In the genomic region with DNA sequence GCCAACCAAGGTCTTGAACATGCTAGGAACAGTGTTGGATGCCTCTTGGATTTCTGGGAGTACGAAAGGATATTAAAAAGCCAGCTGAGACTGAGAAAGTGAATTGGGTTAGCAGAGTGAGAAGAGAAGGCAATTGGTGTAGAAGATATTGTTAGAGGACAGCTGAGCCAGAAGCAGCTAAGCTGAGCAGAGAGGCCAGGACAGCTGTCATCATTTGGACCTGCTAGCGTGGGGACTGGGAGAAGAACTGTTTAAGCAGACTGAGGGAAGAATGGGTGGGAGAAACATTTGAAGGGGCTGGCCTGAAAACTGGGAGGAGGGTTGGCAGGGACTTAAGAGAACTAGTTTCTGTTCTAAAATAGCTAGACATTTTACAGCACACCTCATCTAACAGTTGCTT, we compare ENCODE assay signal across 22 mouse cellular contexts. TPM values are rescaled to one million over a fixed set of nuclear protein-coding genes. Genes with fewer than 3 reads are reported as not detected.
DNase-seq lines count a peak whose midpoint lies in the region; TF ChIP-seq lines count a peak whose summit lies in the region.
"Had no signal": no experiment of that assay in that cellular context is flagged by ENCODE, and none has a peak within 500 bp of the region (broad histone marks: within the 10 kb centered on the region; RNA-seq: fewer than 3 reads in every experiment).

No protein-coding gene starts in this region.

- no peak overlapping the region for H3K4me2 ChIP-seq in myocyte (ENCODE audit: low read depth)
- H3K4me2 ChIP-seq: forebrain, embryonic 13.5 days; heart, embryonic 13.5 days; hindbrain, embryonic 12.5 days; hindbrain, embryonic 15.5 days had no signal

- peak; percentile 58 for DNase-seq in heart, adult 11 months
- DNase-seq in heart, postnatal 25 days (ENCODE audit: low spot score) = no peak
- peak; percentile 30 for DNase-seq in layer of hippocampus, adult 9-11 months
- DNase-seq in layer of hippocampus, adult 8-10 months (ENCODE audit: low spot score in 2 of 2) = no peak
- no peak for DNase-seq in urinary bladder, postnatal 4 days (ENCODE audit: low spot score in 2 of 2)
- DNase-seq: adrenal gland, postnatal 10 days; B cell, adult 2 months; cerebellum, adult 18-20 months; cerebellum, adult 9-10 months; cerebellum, postnatal 14 days; gastrocnemius, postnatal 25 days; heart, adult 2 months; heart, postnatal 14 days had no signal

- intact Hi-C loops in heart, postnatal 25 days (cut with DNase I) = no loop called here

- H3K4me3 ChIP-seq in myocyte = no peak overlapping the region
- H3K4me3 ChIP-seq: forebrain, embryonic 10.5 days; forebrain, embryonic 13.5 days; heart, adult 2 months; heart, embryonic 10.5 days; heart, embryonic 13.5 days; hindbrain, embryonic 12.5 days; hindbrain, embryonic 15.5 days had no signal

- H3ac ChIP-seq in myocyte (ENCODE audit: control insufficient read depth, insufficient read length) = no peak overlapping the region

- H3K79me2 ChIP-seq in myocyte (ENCODE audit: control insufficient read depth, insufficient read depth) = no peaks in the 10 kb centered on the region

- TF ChIP-seq POLR2A in myocyte (IDR thresholded peaks at IDR 0.05; ENCODE audit: insufficient read length, low read depth) = no peak

- no peaks in the 10 kb centered on the region for H3K27me3 ChIP-seq in myocyte (ENCODE audit: control insufficient read depth, insufficient read depth, insufficient read length)
- H3K27me3 ChIP-seq: CH12.LX; forebrain, embryonic 13.5 days; heart, embryonic 13.5 days; hindbrain, embryonic 12.5 days; hindbrain, embryonic 15.5 days; Patski had no signal

- H3K36me3 ChIP-seq in myocyte (ENCODE audit: control insufficient read depth, insufficient read depth) = peaks cover 7% of the 10 kb centered on the region

TF ChIP-seq in myocyte, 11 proteins besides CTCF, POLR2A, EP300 and RAD21:
- TF ChIP-seq E2F4 (IDR thresholded peaks at IDR 0.05; ENCODE audit: insufficient read depth) (no peak), MYOG (IDR thresholded peaks at IDR 0.05; ENCODE audit: control insufficient read depth in 1 of 3, insufficient read depth in 1 of 3, insufficient read length in 2 of 3, low read depth in 2 of 3) (peak in 2 of 3 experiments; percentile 19 to 24), TCF3 (IDR thresholded peaks at IDR 0.05; ENCODE audit: insufficient read length, low read depth) (no peak), CEBPB (IDR thresholded peaks at IDR 0.05; ENCODE audit: insufficient read depth, poor library complexity, severe bottlenecking) (no peak), REST (IDR thresholded peaks at IDR 0.05; ENCODE audit: insufficient read depth, insufficient read length) (no peak), MAX (IDR thresholded peaks at IDR 0.05; ENCODE audit: low read depth) (no peak), SRF (IDR thresholded peaks at IDR 0.05; ENCODE audit: control insufficient read depth, insufficient read length, low read depth) (no peak), TCF12 (IDR thresholded peaks at IDR 0.05; ENCODE audit: insufficient read depth, poor library complexity, severe bottlenecking) (no peak), MYOD1 (IDR thresholded peaks at IDR 0.05; ENCODE audit: control insufficient read depth in 1 of 3, insufficient read length in 2 of 3, low read depth in 2 of 3) (peak in 1 of 3 experiments; percentile 41), POLR2AphosphoS2 (IDR thresholded peaks at IDR 0.05; ENCODE audit: insufficient read length, low read depth) (no peak), USF1 (IDR thresholded peaks at IDR 0.05; ENCODE audit: low read depth) (no peak)
TF ChIP-seq in myocyte: peak in this region for 2.

RNA-seq across cellular contexts. Expression of a gene that starts 49.4 kb away (rescaled TPM):
- 1 to 10 TPM; 2.8 to 3.3 TPM for total RNA-seq in heart, postnatal 25 days (2021)
- 1 to 10 TPM; 5.8 to 8.3 (median 6.9) TPM for total RNA-seq in layer of hippocampus, adult 8-10 months (2022)
- 3.7 TPM for polyA plus RNA-seq in myocyte (2012; fragmentation: generic; extraction: Trizol)

RNA-seq across cellular contexts. Expression of a gene that starts 49.5 kb away (rescaled TPM):
- total RNA-seq in heart, postnatal 25 days (2021) = 100 to 1,000 TPM; 126 TPM
- 100 to 1,000 TPM; 269 to 325 (median 294) TPM for total RNA-seq in layer of hippocampus, adult 8-10 months (2022)
- polyA plus RNA-seq in myocyte (2012; fragmentation: generic; extraction: Trizol) = 41.0 TPM

Comparison
In these comparisons a context has a peak if more than half of its experiments do, and no peak if none do; other contexts are left out.
1. DNase-seq: peak in heart, adult 11 months (single experiment) and layer of hippocampus, adult 9-11 months (single experiment); none in heart, postnatal 25 days (single experiment), layer of hippocampus, adult 8-10 months (0 of 2) and urinary bladder, postnatal 4 days (0 of 2).